Mouse (Mus musculus) adrenal gland (tissue): ENCODE results near the gene Smarcc2.

Experiments used
- microRNA-seq, 2 experiments: library from miRNA; unstranded; fragments of <30 nt; microRNA quantifications; one replicate each; pipeline ENCODE4; 2019

Gene Smarcc2

Small RNA genes within 50 kb of the gene (microRNA-seq; reads per million reads assigned to microRNA genes)
- 0.12 to 0.46 reads per million in 2 experiments for gene Mir6916
- 0.57 to 0.62 reads per million in 2 experiments for gene Mir8105
